Mouse (Mus musculus) liver, embryonic 14.5 days (tissue): ENCODE data around the gene Mc3r. TPM values are rescaled to one million over a fixed set of nuclear protein-coding genes. Genes with fewer than 3 reads are reported as not detected.

Experiments used
- ATAC-seq: fragments of 200-750 bp; cut with Nextera tagmentation; 2 replicates; pipeline ENCODE4 v1.8.0; 2017; ENCODE audit warnings: moderate number of reproducible peaks, mild to moderate bottlenecking, moderate library complexity; ENCODE audit not compliant: insufficient read depth
- DNase-seq, 3 experiments: peaks; one replicate each; pipeline ENCODE4 v3.0.0-alpha.2; 2012 to 2013; ENCODE audit warnings: low read depth in 3 of 3, low spot score in 3 of 3
- H3K27ac ChIP-seq: fragments of 300-500 bp; sonication (generic); 2 replicates; pipeline ENCODE4 v1.5.1; 2014; ENCODE audit warnings: moderate library complexity, mild to moderate bottlenecking, control low read depth, inconsistent platforms
- H3K27me3 ChIP-seq: fragments of 300-500 bp; sonication (generic); 2 replicates; pipeline ENCODE4 v1.6.1; 2014; ENCODE audit warnings: mild to moderate bottlenecking, low read length, moderate library complexity; ENCODE audit not compliant: control insufficient read depth, insufficient read depth
- H3K36me3 ChIP-seq: fragments of 300-500 bp; sonication (generic); replicated peaks from 2 replicates; pipeline ENCODE4 v1.6.1; 2014; ENCODE audit warnings: low read depth; ENCODE audit not compliant: control insufficient read depth, insufficient read depth
- H3K4me1 ChIP-seq, 2 experiments: fragments of 200-500 bp in 1 of 2; fragments of 300-500 bp in 1 of 2; sonication (generic) in 1 of 2; replicated peaks; 2 replicates each; pipeline ENCODE4 v1.6.1; 2012 to 2014; ENCODE audit warnings: antibody characterized with exemption in 1 of 2, inconsistent platforms in 1 of 2, low read length in 1 of 2; ENCODE audit not compliant: control insufficient read depth in 2 of 2, insufficient read depth in 2 of 2
- H3K4me2 ChIP-seq: fragments of 300-500 bp; sonication (generic); 2 replicates; pipeline ENCODE4 v1.6.1; 2014; ENCODE audit warnings: low read depth, mild to moderate bottlenecking, control low read depth, moderate library complexity
- H3K4me3 ChIP-seq, 2 experiments: fragments of 200-500 bp in 1 of 2; fragments of 300-500 bp in 1 of 2; sonication (generic) in 1 of 2; 2 replicates each; pipeline ENCODE4 v1.5.1; 2012 to 2014; ENCODE audit warnings: low read depth in 2 of 2, low read length in 2 of 2, mild to moderate bottlenecking in 2 of 2, control low read depth in 1 of 2, inconsistent platforms in 1 of 2, moderate library complexity in 1 of 2; ENCODE audit not compliant: insufficient read depth in 1 of 2
- H3K9ac ChIP-seq: fragments of 300-500 bp; sonication (generic); replicated peaks from 2 replicates; pipeline ENCODE4 v1.6.1; 2014; ENCODE audit warnings: mild to moderate bottlenecking, control low read depth, moderate library complexity
- H3K9me3 ChIP-seq: fragments of 300-500 bp; sonication (generic); 2 replicates; pipeline ENCODE4 v1.6.1; 2016; ENCODE audit warnings: low read length, mixed read lengths; ENCODE audit not compliant: control insufficient read depth
- CTCF ChIP-seq: IDR thresholded peaks from 2 replicates; pipeline ENCODE4 v1.5.1; 2016; ENCODE audit warnings: antibody characterized with exemption, low read depth, control low read depth
- EP300 ChIP-seq: IDR thresholded peaks from 2 replicates; pipeline ENCODE4 v1.6.1; 2016; ENCODE audit warnings: antibody characterized with exemption, low read depth
- WGBS: fragments of 180-500 bp; shearing (Covaris S2); extraction: QIAGEN DNeasy Blood & Tissue Kit; methylation state at CpG from one replicate; pipeline ENCODE4 v1.1.7; 2014; ENCODE audit not compliant: insufficient replicate concordance; 5-methylcytosine and 5-hydroxymethylcytosine counted together
- polyA plus RNA-seq, 2 experiments: library from polyadenylated mRNA; depleted of rRNA in 1 of 2; stranded (reverse) in 1 of 2; unstranded in 1 of 2; fragments of >200 nt; fragmentation: Nextera tagmentation in 1 of 2; extraction: Ambion mirVana in 1 of 2; gene quantifications; 2 replicates each; pipeline versions ENCODE4 v1.2.1 to v1.2.3; 2012 to 2014

The Mc3r gene
- polyA plus RNA-seq, 2 experiments: not detected

- Histone ChIP-seq H3K4me3 (no peak overlapping the region), H3K4me2 (no peak overlapping the region), H3K4me1 (peaks cover 42 to 52% of the 10 kb centered on the region in 2 experiments), H3K9ac (no peak overlapping the region), H3K36me3 (no peaks in the 10 kb centered on the region), H3K9me3 (no peaks in the 10 kb centered on the region), H3K27ac (no peak overlapping the region), H3K27me3 (no peaks in the 10 kb centered on the region)
- ATAC-seq (no peak), DNase-seq (no peak)
- TF ChIP-seq EP300: no peak
- no peak for TF ChIP-seq CTCF
- 74% methylated on average over 14 of the region's 14 CpGs for WGBS
These were observed 44.5 kb downstream of the Mc3r start for GRCm38 (mm10) chr2:172292525-172293405.

- TF ChIP-seq EP300: peak; percentile 87
- no peak for TF ChIP-seq CTCF
- peaks cover 30 to 36% of the 10 kb centered on the region in 2 experiments for H3K4me1 ChIP-seq
- no peaks in the 10 kb centered on the region for H3K27me3 ChIP-seq
These were observed 49.8 kb downstream of the Mc3r start for GRCm38 (mm10) chr2:172298083-172298482.

DNA sequence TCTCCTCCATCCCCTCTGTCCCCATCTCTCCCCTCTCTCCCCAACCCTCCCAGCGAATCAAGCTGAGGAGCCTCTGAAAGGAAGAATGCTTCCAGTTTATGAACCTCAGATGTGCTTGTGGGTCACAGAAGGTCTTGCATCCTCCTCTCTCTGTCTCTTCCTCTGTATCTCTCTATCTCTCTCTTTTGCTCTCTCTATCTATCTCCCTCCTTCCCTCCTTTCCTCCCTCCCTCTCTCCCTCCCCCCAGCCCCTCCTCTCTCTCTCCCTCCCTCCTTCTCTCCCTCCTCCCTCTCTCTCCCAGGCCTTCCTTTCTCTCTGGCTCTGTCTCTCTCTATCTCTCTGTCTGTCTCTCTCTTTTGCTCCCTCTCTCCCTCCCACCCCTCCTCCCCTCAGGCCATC is 50.2 kb downstream of the Mc3r start:
- peak overlapping the region; percentile 49 for H3K9ac ChIP-seq
- H3K27me3 ChIP-seq: no peaks in the 10 kb centered on the region
- no peaks in the 10 kb centered on the region for H3K9me3 ChIP-seq
- H3K27ac ChIP-seq: peak overlapping the region; percentile 91
- peaks cover 30 to 36% of the 10 kb centered on the region in 2 experiments for H3K4me1 ChIP-seq
- H3K4me2 ChIP-seq: peak overlapping the region; percentile 59
- H3K36me3 ChIP-seq: no peaks in the 10 kb centered on the region
- no peak for TF ChIP-seq EP300
- TF ChIP-seq CTCF: no peak
- WGBS: 45% methylated on average over 1 of the region's 1 CpGs
- no peak for DNase-seq
- peak; percentile 68 for ATAC-seq
- H3K4me3 ChIP-seq: no peak overlapping the region

More at GRCm38 (mm10) chr2:172298083-172298482, 49.8 kb downstream of the Mc3r start:
- WGBS: 0% methylated on average over 1 of the region's 1 CpGs
- Histone ChIP-seq H3K27ac (peak overlapping the region; percentile 91), H3K4me2 (peak overlapping the region; percentile 59), H3K4me3 (no peak overlapping the region), H3K36me3 (no peaks in the 10 kb centered on the region), H3K9ac (peak overlapping the region; percentile 49), H3K9me3 (no peaks in the 10 kb centered on the region)
- DNase-seq: peak; percentile 60 to 66 (median 60)
- ATAC-seq: peak; percentile 92

GRCm38 (mm10) chr2:172299126-172299921 is 51.0 kb downstream of the Mc3r start:
- no peak for ATAC-seq
- Histone ChIP-seq H3K27me3 (no peaks in the 10 kb centered on the region), H3K27ac (peak overlapping the region; percentile 91), H3K4me3 (no peak overlapping the region), H3K9ac (peak overlapping the region; percentile 47), H3K4me2 (peak overlapping the region; percentile 59), H3K9me3 (no peaks in the 10 kb centered on the region), H3K36me3 (no peaks in the 10 kb centered on the region), H3K4me1 (peaks cover 30 to 31% of the 10 kb centered on the region in 2 experiments)
- TF ChIP-seq CTCF (no peak), EP300 (no peak)
- no peak for DNase-seq
- 25% methylated on average over 14 of the region's 14 CpGs for WGBS

Other genes with a start within 250 kb of the Mc3r start
- 0.01 TPM in 2 replicates for gene Cbln4, start 205.0 kb upstream of the Mc3r start, polyA plus RNA-seq (2012; rRNA removed)
- not detected in 2 replicates for gene Cbln4, start 205.0 kb upstream of the Mc3r start, polyA plus RNA-seq (2014; fragmentation: Nextera tagmentation; extraction: Ambion mirVana)
- 44.5 and 61.2 TPM in 2 replicates for gene Fam210b, start 97.1 kb downstream of the Mc3r start, polyA plus RNA-seq (2012; rRNA removed)
- gene Fam210b, start 97.1 kb downstream of the Mc3r start, polyA plus RNA-seq (2014; fragmentation: Nextera tagmentation; extraction: Ambion mirVana): 107 and 109 TPM in 2 replicates
- 60.1 and 64.4 TPM in 2 replicates for gene Aurka, start 122.0 kb downstream of the Mc3r start, polyA plus RNA-seq (2012; rRNA removed)
- gene Aurka, start 122.0 kb downstream of the Mc3r start, polyA plus RNA-seq (2014; fragmentation: Nextera tagmentation; extraction: Ambion mirVana): 131 and 142 TPM in 2 replicates
- gene Cstf1, start 122.2 kb downstream of the Mc3r start, polyA plus RNA-seq (2012; rRNA removed): 22.9 and 24.0 TPM in 2 replicates
- gene Cstf1, start 122.2 kb downstream of the Mc3r start, polyA plus RNA-seq (2014; fragmentation: Nextera tagmentation; extraction: Ambion mirVana): 23.9 and 25.5 TPM in 2 replicates
- 0.30 and 0.45 TPM in 2 replicates for gene Cass4, start 145.3 kb downstream of the Mc3r start, polyA plus RNA-seq (2012; rRNA removed)
- gene Cass4, start 145.3 kb downstream of the Mc3r start, polyA plus RNA-seq (2014; fragmentation: Nextera tagmentation; extraction: Ambion mirVana): 0.75 and 0.76 TPM in 2 replicates
- gene Rtf2, start 192.1 kb downstream of the Mc3r start, polyA plus RNA-seq (2012; rRNA removed): 17.7 and 22.5 TPM in 2 replicates
- 39.7 and 42.4 TPM in 2 replicates for gene Rtf2, start 192.1 kb downstream of the Mc3r start, polyA plus RNA-seq (2014; fragmentation: Nextera tagmentation; extraction: Ambion mirVana)
- gene Gcnt7, start 210.1 kb downstream of the Mc3r start, polyA plus RNA-seq (2012; rRNA removed): not detected in 2 replicates
- 0.24 and 0.42 TPM in 2 replicates for gene Gcnt7, start 210.1 kb downstream of the Mc3r start, polyA plus RNA-seq (2014; fragmentation: Nextera tagmentation; extraction: Ambion mirVana)
- 0.08 and 0.12 TPM in 2 replicates for gene Fam209, start 224.0 kb downstream of the Mc3r start, polyA plus RNA-seq (2012; rRNA removed)
- not detected in 2 replicates for gene Fam209, start 224.0 kb downstream of the Mc3r start, polyA plus RNA-seq (2014; fragmentation: Nextera tagmentation; extraction: Ambion mirVana)